ENCODE assay signal across 10 mouse cellular contexts in genomic region chr2:79180782-79181181, GRCm38 (mm10).
DNase-seq lines count a peak whose midpoint lies in the region; ATAC-seq and TF ChIP-seq lines count a peak whose summit lies in the region.
"Had no signal": no experiment of that assay in that cellular context is flagged by ENCODE, and none has a peak within 500 bp of the region (broad histone marks: within the 10 kb centered on the region; RNA-seq: fewer than 3 reads in every experiment).

No protein-coding gene starts in this region.

- H3K27ac ChIP-seq in embryonic facial prominence, embryonic 13.5 days = no peak overlapping the region; the same call in 1 of the 2 replicates
- H3K27ac ChIP-seq in embryonic facial prominence, embryonic 10.5 days (replicated peaks) = no peak overlapping the region; the same call in 1 of the 2 replicates

- no peak for ATAC-seq in embryonic facial prominence, embryonic 13.5 days (ENCODE audit: insufficient number of reproducible peaks, insufficient read depth, low FRiP score, low TSS enrichment, low read depth)
- ATAC-seq: intestine, postnatal 0 days had no signal

- no peak overlapping the region for H3ac ChIP-seq in myocyte (ENCODE audit: control insufficient read depth, insufficient read length)

- H3K9ac ChIP-seq in embryonic facial prominence, embryonic 13.5 days = no peak overlapping the region

- peak overlapping the region; percentile 27; the same call in 1 of the 2 replicates for H3K4me2 ChIP-seq in embryonic facial prominence, embryonic 13.5 days
- peak overlapping the region; percentile 60 for H3K4me2 ChIP-seq in myocyte (ENCODE audit: low read depth)

- DNase-seq in embryonic facial prominence, embryonic 10.5 days (ENCODE audit: low spot score) = no peak
- peak; percentile 13 for DNase-seq in lung, postnatal 36 days
- DNase-seq in lung, postnatal 4 days = no peak
- DNase-seq in c-Kit-positive CD71-negative TER-119-negative erythroid progenitor cells, embryonic 14.5 days (ENCODE audit: low read depth) = peak; percentile 20
- no peak for DNase-seq in cerebellum, postnatal 14 days
- no peak for DNase-seq in left cerebral cortex, adult 9 months (ENCODE audit: low spot score in 2 of 2)
- DNase-seq: cerebellum, adult 9-11 months had no signal

- no peaks in the 10 kb centered on the region for H3K36me3 ChIP-seq in embryonic facial prominence, embryonic 13.5 days
- H3K36me3 ChIP-seq in embryonic facial prominence, embryonic 10.5 days (replicated peaks) = no peaks in the 10 kb centered on the region
- no peaks in the 10 kb centered on the region for H3K36me3 ChIP-seq in myocyte (ENCODE audit: control insufficient read depth, insufficient read depth)

- no peak for TF ChIP-seq POLR2A in myocyte (IDR thresholded peaks at IDR 0.05; ENCODE audit: insufficient read length, low read depth)

- H3K4me1 ChIP-seq in embryonic facial prominence, embryonic 13.5 days = peaks cover 11% of the 10 kb centered on the region; the same call in 1 of the 2 replicates
- peaks cover 15% of the 10 kb centered on the region for H3K4me1 ChIP-seq in embryonic facial prominence, embryonic 10.5 days

- H3K79me2 ChIP-seq in myocyte (ENCODE audit: control insufficient read depth, insufficient read depth) = no peaks in the 10 kb centered on the region

- 39% methylated on average over 7 of the region's 7 CpGs for WGBS in embryonic facial prominence, embryonic 13.5 days
- 60% methylated on average over 7 of the region's 7 CpGs for WGBS in embryonic facial prominence, embryonic 10.5 days

- no peaks in the 10 kb centered on the region for H3K9me3 ChIP-seq in embryonic facial prominence, embryonic 13.5 days
- H3K9me3 ChIP-seq in embryonic facial prominence, embryonic 10.5 days = no peaks in the 10 kb centered on the region

- no peaks in the 10 kb centered on the region for H3K27me3 ChIP-seq in embryonic facial prominence, embryonic 13.5 days
- no peaks in the 10 kb centered on the region for H3K27me3 ChIP-seq in embryonic facial prominence, embryonic 10.5 days (replicated peaks; ENCODE audit: low read depth, poor library complexity, severe bottlenecking)
- H3K27me3 ChIP-seq in myocyte (ENCODE audit: control insufficient read depth, insufficient read depth, insufficient read length) = no peaks in the 10 kb centered on the region

- no peak overlapping the region for H3K4me3 ChIP-seq in embryonic facial prominence, embryonic 13.5 days
- H3K4me3 ChIP-seq in embryonic facial prominence, embryonic 10.5 days = no peak overlapping the region
- H3K4me3 ChIP-seq in myocyte = no peak overlapping the region

TF ChIP-seq in myocyte, 11 proteins besides CTCF, POLR2A, EP300 and RAD21:
- TF ChIP-seq MAX (IDR thresholded peaks at IDR 0.05; ENCODE audit: low read depth) = no peak
- TF ChIP-seq POLR2AphosphoS2 (IDR thresholded peaks at IDR 0.05; ENCODE audit: insufficient read length, low read depth) = no peak
- TF ChIP-seq USF1 (IDR thresholded peaks at IDR 0.05; ENCODE audit: low read depth) = no peak
- no peak for TF ChIP-seq MYOD1 (IDR thresholded peaks at IDR 0.05; ENCODE audit: control insufficient read depth in 1 of 3, insufficient read length in 2 of 3, low read depth in 2 of 3)
- TF ChIP-seq CEBPB (IDR thresholded peaks at IDR 0.05; ENCODE audit: insufficient read depth, poor library complexity, severe bottlenecking) = no peak
- no peak for TF ChIP-seq MYOG (IDR thresholded peaks at IDR 0.05; ENCODE audit: control insufficient read depth in 1 of 3, insufficient read depth in 1 of 3, insufficient read length in 2 of 3, low read depth in 2 of 3)
- TF ChIP-seq SRF (IDR thresholded peaks at IDR 0.05; ENCODE audit: control insufficient read depth, insufficient read length, low read depth) = no peak
- TF ChIP-seq REST (IDR thresholded peaks at IDR 0.05; ENCODE audit: insufficient read depth, insufficient read length) = no peak
- no peak for TF ChIP-seq TCF12 (IDR thresholded peaks at IDR 0.05; ENCODE audit: insufficient read depth, poor library complexity, severe bottlenecking)
- no peak for TF ChIP-seq E2F4 (IDR thresholded peaks at IDR 0.05; ENCODE audit: insufficient read depth)
- no peak for TF ChIP-seq TCF3 (IDR thresholded peaks at IDR 0.05; ENCODE audit: insufficient read length, low read depth)

Comparison
In these comparisons a context has a peak if more than half of its experiments do, and no peak if none do; other contexts are left out.
1. DNase-seq: peak in lung, postnatal 36 days (single experiment) and c-Kit-positive CD71-negative TER-119-negative erythroid progenitor cells, embryonic 14.5 days (single experiment); none in embryonic facial prominence, embryonic 10.5 days (single experiment), lung, postnatal 4 days (0 of 2), cerebellum, postnatal 14 days (0 of 2) and left cerebral cortex, adult 9 months (0 of 2).